Mouse (Mus musculus) midbrain, embryonic 10.5 days (tissue): ENCODE data around the gene Spast. TPM values are rescaled to one million over a fixed set of nuclear protein-coding genes. Genes with fewer than 3 reads are reported as not detected.
"Not testable (repeated sequence)": the region's sequence is repeated elsewhere in the genome, so short reads cannot be mapped to it uniquely, and the experiment has no call there.

Experiments
- DNase-seq: peaks from one replicate; pipeline ENCODE4 v3.0.0-alpha.2; 2017; ENCODE audit warnings: low spot score
- H3K27ac ChIP-seq: fragments of 300-500 bp; sonication (generic); replicated peaks from 2 replicates; pipeline ENCODE4 v1.5.1; 2016; ENCODE audit warnings: mild to moderate bottlenecking
- H3K27me3 ChIP-seq: fragments of 300-500 bp; sonication (generic); 2 replicates; pipeline ENCODE4 v1.6.1; 2016; ENCODE audit warnings: low read depth, mild to moderate bottlenecking; ENCODE audit not compliant: poor library complexity, severe bottlenecking
- H3K36me3 ChIP-seq: fragments of 300-500 bp; sonication (generic); 2 replicates; pipeline ENCODE4 v1.6.1; 2016; ENCODE audit warnings: mild to moderate bottlenecking, moderate library complexity
- H3K4me1 ChIP-seq: fragments of 300-500 bp; sonication (generic); 2 replicates; pipeline ENCODE4 v1.6.1; 2016
- H3K4me3 ChIP-seq: fragments of 300-500 bp; sonication (generic); 2 replicates; pipeline ENCODE4 v1.5.1; 2016; ENCODE audit warnings: mild to moderate bottlenecking, moderate library complexity
- H3K9me3 ChIP-seq: fragments of 300-500 bp; sonication (generic); replicated peaks from 2 replicates; pipeline ENCODE4 v1.6.1; 2016; ENCODE audit warnings: mild to moderate bottlenecking
- WGBS: fragments of 180-500 bp; shearing (Covaris S2); methylation state at CpG from one replicate; pipeline ENCODE4 v1.1.7; 2016; 5-methylcytosine and 5-hydroxymethylcytosine counted together
- polyA plus RNA-seq: library from polyadenylated mRNA; unstranded; fragments of >200 nt; fragmentation: Nextera tagmentation; extraction: Ambion mirVana; gene quantifications from 2 replicates; pipeline ENCODE4 v1.2.1, GENCODE M21; 2016

The Spast gene
- 12.8 and 15.2 TPM in 2 replicates for polyA plus RNA-seq

DNA sequence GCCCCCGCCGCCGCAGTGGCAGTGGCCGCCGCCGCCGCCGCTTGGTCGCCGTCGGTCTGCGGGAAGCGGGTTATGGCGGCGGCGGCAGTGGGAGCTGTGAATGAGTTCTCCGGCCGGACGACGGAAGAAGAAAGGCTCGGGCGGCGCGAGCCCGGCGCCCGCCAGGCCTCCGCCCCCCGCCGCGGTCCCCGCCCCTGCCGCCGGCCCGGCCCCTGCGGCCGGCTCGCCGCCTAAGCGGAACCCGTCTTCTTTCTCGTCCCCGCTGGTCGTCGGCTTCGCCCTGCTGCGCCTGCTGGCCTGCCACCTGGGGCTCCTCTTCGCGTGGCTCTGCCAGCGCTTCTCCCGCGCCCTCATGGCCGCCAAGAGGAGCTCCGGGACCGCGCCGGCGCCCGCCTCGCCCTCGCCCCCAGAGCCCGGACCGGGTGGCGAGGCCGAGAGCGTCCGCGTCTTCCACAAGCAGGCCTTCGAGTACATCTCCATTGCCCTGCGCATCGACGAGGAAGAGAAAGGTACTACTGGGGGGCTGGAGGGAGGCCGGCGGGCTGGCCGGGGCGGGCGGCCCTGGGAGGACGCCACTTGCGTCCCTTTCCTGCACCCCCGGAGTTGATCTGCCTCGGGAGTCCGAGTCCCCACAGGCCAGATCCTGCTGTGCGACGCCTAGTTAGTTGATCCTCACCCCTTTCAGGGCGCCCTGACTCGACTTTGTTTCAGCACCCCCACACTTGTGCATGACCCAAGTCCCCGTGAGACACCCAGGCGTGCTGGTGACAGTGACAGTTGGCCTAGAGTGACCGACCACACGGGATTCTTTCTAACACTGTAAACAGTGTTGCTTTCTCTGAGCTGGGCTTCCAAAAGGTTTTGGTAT lies at the start of gene Spast:
TSS of gene Spast (plus strand) at position 51 of the 868 bp plus-strand sequence.
- peak within 1 kb of the TSS; percentile 97 for H3K4me3 ChIP-seq
- 0 out of 2 replicates have a peak, but pooled peaks cover 4% of the 10 kb centered on the region for H3K9me3 ChIP-seq
- peaks cover 33% of the 10 kb centered on the region for H3K4me1 ChIP-seq
- WGBS: under 1% methylated on average over 84 of the region's 90 CpGs
- no peaks in the 10 kb centered on the region for H3K27me3 ChIP-seq
- peak within 1 kb of the TSS; percentile 98 for H3K27ac ChIP-seq
- H3K36me3 ChIP-seq: peaks cover 21% of the 10 kb centered on the region
- peak; percentile 78 for DNase-seq

DNA sequence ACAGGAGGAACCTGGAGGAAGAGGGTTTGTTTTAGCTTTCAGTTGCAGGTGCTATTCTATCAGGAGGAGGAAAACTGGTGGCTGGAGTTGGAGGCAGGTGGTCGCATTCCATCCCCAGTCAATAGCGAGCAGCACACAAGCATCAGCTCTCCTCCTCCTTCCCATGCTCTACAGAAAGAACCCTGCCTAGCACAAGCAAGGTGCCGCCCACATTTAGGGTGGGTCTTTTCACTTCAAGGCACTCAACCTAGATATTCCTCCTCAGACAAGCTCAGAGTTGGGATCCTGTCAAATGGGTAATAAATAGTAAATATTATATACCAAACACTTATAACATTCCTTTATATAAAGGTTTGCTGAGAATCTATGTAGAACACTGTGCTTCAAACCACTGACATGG lies 48.6 kb upstream of the Spast start:
- H3K27me3 ChIP-seq: no peaks in the 10 kb centered on the region
- no peak for DNase-seq
- no peak overlapping the region for H3K4me3 ChIP-seq
- peaks cover 18% of the 10 kb centered on the region for H3K9me3 ChIP-seq
- H3K27ac ChIP-seq: no peak overlapping the region
- H3K4me1 ChIP-seq: peaks cover 27% of the 10 kb centered on the region
- H3K36me3 ChIP-seq: peaks cover 20% of the 10 kb centered on the region
- 84% methylated on average over 3 of the region's 3 CpGs for WGBS

DNA sequence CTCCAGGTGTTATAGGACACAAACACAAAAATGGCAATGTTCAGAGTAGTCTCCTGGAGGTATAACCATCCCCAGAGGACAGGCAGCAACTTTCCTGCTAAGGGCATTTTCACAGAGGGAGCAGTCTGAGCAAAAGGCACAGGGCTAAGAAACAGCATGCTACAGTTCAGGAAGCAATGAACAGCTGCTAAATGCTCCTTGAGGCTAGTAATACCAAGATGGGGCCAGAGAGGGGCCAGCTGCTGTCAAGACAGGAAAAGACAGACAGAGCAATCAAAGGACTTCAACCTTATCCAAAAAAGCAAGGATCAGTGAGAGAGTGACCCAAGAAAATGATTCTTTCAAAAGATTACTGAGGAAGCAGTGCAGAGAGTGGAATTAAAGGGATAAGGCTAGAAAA lies 47.9 kb upstream of the Spast start:
- Histone ChIP-seq H3K9me3 (peaks cover 18% of the 10 kb centered on the region), H3K4me1 (peaks cover 27% of the 10 kb centered on the region), H3K27me3 (no peaks in the 10 kb centered on the region), H3K27ac (no peak overlapping the region), H3K4me3 (no peak overlapping the region), H3K36me3 (peaks cover 20% of the 10 kb centered on the region)
- no peak for DNase-seq

DNA sequence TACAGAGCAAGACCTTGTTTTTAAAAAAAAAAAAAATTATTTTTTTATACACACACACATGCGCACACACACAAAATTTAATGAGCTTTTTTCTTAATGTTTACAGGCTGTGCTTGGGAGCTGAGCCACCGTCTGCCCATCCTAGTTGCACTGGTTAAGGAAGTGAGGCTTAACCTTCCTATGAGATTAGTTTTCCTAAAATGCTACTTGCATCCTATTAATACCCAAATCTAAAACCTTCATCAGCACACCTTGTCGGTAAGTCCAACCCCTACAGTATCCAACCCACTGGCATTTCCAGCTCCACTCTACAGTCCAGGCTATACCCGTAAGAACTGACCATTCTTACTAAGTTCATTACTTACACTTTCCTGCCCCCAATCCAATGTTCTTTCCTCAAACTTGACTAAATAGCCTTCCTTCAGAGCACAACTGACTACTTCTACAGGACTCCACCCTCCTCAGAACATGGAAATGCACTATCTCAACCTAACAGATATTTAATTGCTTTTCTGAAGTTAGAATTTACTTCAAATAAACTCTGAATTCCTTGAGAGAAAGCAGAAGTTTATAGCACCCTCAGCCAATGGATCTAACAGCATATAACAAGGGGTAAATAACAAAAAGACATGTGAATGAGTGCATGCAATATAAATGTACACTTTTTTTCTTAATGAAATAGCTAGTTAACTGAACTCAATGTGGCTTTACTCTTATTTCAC lies 47.0 kb upstream of the Spast start:
- Histone ChIP-seq H3K27ac (no peak overlapping the region), H3K27me3 (no peaks in the 10 kb centered on the region), H3K4me3 (no peak overlapping the region), H3K4me1 (peaks cover 27% of the 10 kb centered on the region), H3K9me3 (peaks cover 18% of the 10 kb centered on the region), H3K36me3 (peaks cover 20% of the 10 kb centered on the region)
- WGBS: 90% methylated on average over 4 of the region's 4 CpGs
- no peak for DNase-seq

DNA sequence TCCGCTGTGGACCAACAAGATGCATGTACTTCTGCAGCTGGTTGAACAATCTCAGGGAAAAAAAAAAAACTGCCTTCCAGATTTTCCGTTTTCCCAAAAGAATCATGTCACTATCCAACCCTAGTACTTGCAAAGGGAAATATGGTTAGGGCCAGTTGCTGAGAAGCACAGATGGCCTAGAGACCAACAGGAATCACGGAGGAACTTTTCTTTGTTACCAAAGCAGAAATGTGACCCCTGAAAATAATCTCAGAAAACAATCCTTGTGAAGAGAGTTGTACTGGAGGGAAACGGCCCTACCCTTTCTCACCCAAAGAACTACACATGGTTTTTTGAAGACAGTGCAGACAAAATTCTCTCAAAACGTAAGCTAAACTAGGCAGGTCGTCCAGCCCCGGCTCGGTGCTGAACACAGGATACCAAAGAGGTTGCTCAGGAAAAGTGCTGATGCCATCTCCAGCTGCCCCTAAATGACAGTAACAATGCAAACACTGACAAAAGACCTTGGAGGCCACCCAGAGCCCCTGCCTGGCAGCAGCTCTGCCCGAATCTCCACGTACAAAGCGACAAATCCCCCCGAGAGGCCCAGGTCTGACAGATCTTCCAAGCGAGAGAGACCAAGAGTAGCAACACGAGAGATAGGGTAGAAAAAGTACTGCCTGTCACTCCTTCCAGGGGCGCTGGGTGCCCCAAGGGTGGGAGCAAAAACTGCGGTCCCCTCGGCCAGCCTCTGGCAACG lies 44.9 kb upstream of the Spast start:
- peaks cover 4% of the 10 kb centered on the region for H3K9me3 ChIP-seq
- peak overlapping the region; percentile 99 for H3K27ac ChIP-seq
- H3K4me1 ChIP-seq: peaks cover 27% of the 10 kb centered on the region
- peaks cover 17% of the 10 kb centered on the region for H3K36me3 ChIP-seq
- peak; percentile 65 for DNase-seq
- peak overlapping the region; percentile 97 for H3K4me3 ChIP-seq
- H3K27me3 ChIP-seq: no peaks in the 10 kb centered on the region
- WGBS: 3% methylated on average over 18 of the region's 18 CpGs

DNA sequence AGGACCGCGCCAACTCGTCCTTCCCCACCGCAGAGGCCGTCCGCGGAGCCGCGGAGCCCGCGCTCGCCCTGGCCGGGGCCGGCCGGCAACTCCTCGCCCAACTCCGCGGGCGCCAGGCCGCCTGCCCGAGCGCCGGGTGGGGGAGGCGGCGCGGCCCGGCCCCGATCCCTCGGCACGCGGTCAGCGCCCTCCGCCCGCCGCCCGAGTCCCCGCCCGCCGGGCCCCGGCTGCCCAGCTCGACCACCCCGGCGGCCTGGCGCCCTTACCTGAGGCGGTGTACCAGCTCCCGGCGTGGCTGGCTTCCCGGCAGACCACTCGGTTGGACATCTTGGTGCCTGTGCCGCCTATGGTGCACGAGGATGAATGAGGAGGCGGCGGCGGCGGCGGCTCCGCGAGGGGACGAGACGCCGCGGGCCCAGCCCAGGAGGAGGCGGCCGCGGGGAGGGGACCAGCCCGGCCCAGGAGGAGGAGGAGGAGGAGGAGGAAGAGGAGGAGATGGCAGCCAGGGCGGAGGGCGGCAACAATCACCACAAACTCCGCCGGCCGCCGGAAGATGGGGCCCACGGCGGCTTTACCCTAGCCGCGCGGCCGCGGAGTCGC lies 44.3 kb upstream of the Spast start:
- WGBS: under 1% methylated on average over 70 of the region's 80 CpGs
- no peaks in the 10 kb centered on the region for H3K9me3 ChIP-seq
- peaks cover 20% of the 10 kb centered on the region for H3K36me3 ChIP-seq
- H3K27me3 ChIP-seq: no peaks in the 10 kb centered on the region
- DNase-seq: peak; percentile 83
- peak overlapping the region; percentile 99 for H3K27ac ChIP-seq
- H3K4me1 ChIP-seq: peaks cover 27% of the 10 kb centered on the region
- H3K4me3 ChIP-seq: peak overlapping the region; percentile 97

DNA sequence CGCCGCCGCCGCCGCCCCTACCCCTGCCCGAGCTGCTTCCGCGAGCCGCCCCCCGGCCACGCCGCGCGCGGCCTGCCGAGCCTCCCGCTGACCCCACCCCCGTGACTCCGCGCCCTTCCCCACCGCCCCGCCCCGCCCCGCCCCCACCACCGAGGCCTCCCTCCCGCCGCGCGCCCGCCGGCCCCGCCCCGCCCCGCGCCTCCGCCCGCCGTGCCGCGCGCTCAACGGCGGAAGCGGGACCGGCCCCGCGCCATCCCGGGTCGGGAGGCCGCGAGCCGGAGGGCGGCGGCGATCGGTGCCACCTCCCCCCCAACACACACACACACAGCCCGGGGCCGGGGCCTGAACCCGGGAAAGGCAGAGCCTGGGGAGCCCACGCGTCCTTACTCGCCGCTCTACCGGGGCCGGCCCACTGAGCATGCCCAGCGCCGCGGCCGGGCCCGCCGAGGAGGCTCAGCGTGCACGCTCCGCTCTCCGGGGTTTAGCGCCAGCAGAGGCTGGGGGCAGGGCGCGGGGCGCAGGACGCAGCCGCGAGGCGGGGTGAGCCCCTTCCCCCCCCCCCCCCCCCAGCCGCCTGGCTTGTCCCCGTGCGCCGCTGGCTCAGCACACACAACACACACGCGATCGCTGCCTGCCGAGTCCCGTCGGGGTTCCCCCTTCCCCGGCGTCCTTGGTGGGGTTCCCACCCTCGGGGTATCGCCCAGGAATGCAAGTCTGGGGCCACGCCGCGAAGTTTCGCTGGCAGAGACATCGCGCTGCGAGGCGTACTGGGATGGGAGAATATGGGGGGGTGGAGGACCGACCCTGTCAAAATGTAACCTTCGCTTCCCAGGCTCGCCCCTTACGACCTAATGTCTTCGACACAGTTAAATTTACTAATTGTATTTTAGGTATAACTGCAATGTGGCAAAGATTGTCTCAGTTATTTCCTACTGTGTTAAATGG lies 43.5 kb upstream of the Spast start, which contains the start of gene Memo1:
TSS of gene Memo1 (minus strand) at position 496 of the 945 bp plus-strand sequence.
- H3K36me3 ChIP-seq: peaks cover 27% of the 10 kb centered on the region
- 2% methylated on average over 73 of the region's 110 CpGs for WGBS
- peaks cover 27% of the 10 kb centered on the region for H3K4me1 ChIP-seq
- peak within 1 kb of the TSS; percentile 99 for H3K27ac ChIP-seq
- peak; percentile 87 for DNase-seq
- H3K27me3 ChIP-seq: no peaks in the 10 kb centered on the region
- H3K4me3 ChIP-seq: peak within 1 kb of the TSS; percentile 97
- H3K9me3 ChIP-seq: no peaks in the 10 kb centered on the region

DNA sequence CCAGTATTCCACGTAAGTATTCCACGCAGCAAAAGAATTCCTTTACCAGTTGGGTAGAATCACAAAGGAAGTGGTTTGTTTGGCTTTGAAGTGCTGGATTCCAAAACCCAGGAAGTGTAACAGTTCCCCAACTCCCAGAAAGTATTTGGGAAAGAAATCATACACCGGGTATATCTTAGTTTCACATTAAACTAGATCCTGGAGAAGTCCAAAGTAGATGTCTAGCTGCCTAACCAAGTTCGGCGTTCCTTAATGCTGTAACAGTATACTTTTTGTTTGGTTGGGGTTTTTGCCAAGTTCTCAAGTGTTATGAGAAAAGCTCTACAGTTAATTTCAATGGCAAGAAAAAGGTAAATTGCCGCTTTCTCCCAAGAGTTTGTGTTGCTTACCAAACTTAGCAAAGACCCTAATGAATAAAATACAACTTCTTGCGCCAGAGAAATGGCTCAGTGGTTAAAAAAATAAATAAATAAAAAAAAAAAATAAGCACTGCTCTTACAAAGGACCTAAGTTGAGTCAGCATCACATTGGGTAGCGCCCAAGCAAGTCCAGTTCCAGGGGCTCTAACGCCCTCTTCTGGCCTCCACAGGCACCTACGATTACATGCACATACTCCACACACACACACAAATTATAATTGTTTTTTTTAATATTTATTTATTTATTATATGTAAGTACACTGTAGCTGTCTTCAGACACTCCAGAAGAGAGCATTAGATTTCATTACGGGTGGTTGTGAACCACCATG lies 42.5 kb upstream of the Spast start:
- H3K4me1 ChIP-seq: peaks cover 21% of the 10 kb centered on the region
- H3K9me3 ChIP-seq: no peaks in the 10 kb centered on the region
- 51% methylated on average over 11 of the region's 11 CpGs for WGBS
- H3K27me3 ChIP-seq: no peaks in the 10 kb centered on the region
- H3K4me3 ChIP-seq: peak overlapping the region; percentile 97
- DNase-seq: no peak
- peak overlapping the region; percentile 99 for H3K27ac ChIP-seq
- peaks cover 37% of the 10 kb centered on the region for H3K36me3 ChIP-seq

DNA sequence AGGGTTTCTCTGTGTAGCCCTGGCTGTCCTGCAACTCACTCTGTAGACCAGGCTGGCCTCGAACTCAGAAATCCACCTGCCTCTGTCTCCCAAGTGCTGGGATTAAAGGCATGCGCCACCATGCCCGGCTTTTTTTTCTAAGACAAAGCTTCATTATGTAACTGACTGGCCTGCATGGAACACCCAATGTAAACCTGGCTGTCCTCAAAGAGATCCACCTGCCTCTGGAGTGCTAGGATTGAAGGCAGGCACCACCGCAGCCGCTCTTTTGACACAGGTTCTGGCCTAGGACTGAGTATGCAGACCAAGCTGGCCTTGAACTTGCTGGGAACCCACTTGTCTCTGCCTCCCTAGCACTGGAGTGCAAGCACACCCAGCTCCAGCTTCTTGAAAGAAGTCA lies 41.8 kb upstream of the Spast start:
- H3K27ac ChIP-seq, H3K27me3 ChIP-seq, H3K4me3 ChIP-seq, DNase-seq, H3K9me3 ChIP-seq: not testable (repeated sequence)
- WGBS: 90% methylated on average over 5 of the region's 5 CpGs
- Histone ChIP-seq H3K4me1 (peaks cover 16% of the 10 kb centered on the region), H3K36me3 (peaks cover 44% of the 10 kb centered on the region)

DNA sequence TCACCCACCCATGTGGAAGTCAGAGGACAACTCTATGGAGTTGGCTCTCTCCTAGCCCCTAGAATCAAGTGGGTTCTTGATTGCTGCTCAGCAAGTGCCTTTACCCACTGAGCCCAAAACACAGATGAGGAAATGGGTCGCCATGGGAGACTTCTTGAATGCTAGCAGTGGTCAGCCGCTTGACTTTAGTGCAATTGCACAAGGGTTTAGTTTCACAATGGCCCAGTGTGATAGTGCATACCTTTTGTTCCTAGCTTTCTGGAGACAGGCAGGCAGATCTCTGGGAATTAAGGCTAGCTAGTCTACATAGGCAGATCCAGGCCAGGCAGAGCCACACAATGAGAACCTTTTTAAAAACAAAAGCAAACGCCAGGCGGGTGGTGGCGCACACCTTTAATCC lies 38.7 kb upstream of the Spast start:
- 88% methylated on average over 5 of the region's 5 CpGs for WGBS
- no peak overlapping the region for H3K27ac ChIP-seq
- H3K9me3 ChIP-seq: no peaks in the 10 kb centered on the region
- H3K36me3 ChIP-seq: peaks cover 74% of the 10 kb centered on the region
- H3K4me1 ChIP-seq: no peaks in the 10 kb centered on the region
- H3K4me3 ChIP-seq: no peak overlapping the region
- no peaks in the 10 kb centered on the region for H3K27me3 ChIP-seq
- DNase-seq: no peak

DNA sequence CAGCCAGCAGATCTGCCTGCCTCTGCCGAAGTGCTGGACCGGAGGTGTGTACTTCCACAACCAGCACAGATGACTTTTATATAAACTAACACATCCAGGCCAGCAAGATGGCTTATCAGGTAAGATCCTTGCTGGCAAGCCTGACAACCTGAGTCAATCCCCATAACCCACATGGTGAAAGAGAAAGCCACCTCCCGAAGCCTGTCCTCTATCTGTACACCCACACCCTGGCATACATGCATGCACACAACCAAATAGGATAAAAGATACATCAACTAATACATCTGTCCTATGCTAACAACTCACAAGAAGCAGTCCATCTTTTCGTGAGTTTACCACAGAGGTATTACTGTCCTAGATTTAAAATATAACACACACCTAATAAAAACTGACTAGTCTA lies 34.7 kb upstream of the Spast start:
- Histone ChIP-seq H3K27me3 (no peaks in the 10 kb centered on the region), H3K4me1 (no peaks in the 10 kb centered on the region), H3K36me3 (peaks cover 96% of the 10 kb centered on the region), H3K27ac (no peak overlapping the region), H3K4me3 (no peak overlapping the region), H3K9me3 (no peaks in the 10 kb centered on the region)
- WGBS: 91% methylated on average over 4 of the region's 4 CpGs
- no peak for DNase-seq
